8 mouse cellular contexts compared by ENCODE assay signal in the genomic region with DNA sequence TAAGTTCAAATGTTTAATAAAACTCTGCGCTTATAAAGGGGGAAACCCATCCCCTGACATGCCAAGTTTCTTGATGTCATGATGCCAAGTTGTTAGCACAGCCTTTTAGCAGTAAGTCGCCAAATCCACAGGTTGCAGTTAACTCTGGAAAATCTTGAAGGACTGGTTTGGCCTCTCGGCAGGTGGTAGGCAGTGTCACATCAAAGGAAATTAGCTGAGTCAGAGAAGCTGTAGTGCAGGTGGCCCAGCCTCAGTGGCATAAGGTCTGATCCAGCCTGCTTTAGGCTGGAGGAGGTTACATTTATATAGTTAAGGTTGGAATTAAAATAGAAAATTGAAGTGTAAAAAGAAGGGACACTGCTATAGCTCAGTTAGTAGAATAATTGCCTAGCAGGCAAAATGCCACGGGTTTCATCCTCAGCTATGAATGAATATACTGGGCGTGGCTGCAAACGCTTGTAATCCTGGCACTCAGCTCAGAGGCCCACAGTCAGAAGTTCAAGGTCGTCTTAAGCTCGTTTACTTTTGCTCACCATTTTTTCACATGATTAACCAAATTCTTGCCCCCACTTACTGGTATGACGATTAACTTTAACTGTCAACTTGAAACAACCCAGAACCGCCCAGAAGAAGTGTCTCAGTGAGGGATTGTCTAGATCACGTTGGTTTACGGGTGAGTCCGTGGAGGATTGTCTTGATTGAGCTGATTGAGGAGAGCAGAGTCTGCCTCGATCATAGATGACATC.
DNase-seq lines count a peak whose midpoint lies in the region; ATAC-seq and TF ChIP-seq lines count a peak whose summit lies in the region.
"Had no signal": no experiment of that assay in that cellular context is flagged by ENCODE, and none has a peak within 500 bp of the region (broad histone marks: within the 10 kb centered on the region; RNA-seq: fewer than 3 reads in every experiment).

No protein-coding gene starts in this region.

- no peak for TF ChIP-seq POLR2A in ES-Bruce4 (IDR thresholded peaks at IDR 0.05; ENCODE audit: insufficient read depth, low read length)

- no peak for ATAC-seq in kidney, postnatal 0 days (replicated peaks; ENCODE audit: low FRiP score, low read depth)
- ATAC-seq in intestine, postnatal 0 days: peak; percentile 81
- no peak for ATAC-seq in midbrain, postnatal 0 days (ENCODE audit: low FRiP score)

- TF ChIP-seq EP300 in ES-Bruce4 (IDR thresholded peaks at IDR 0.05; ENCODE audit: insufficient read depth, low read depth, low read length): peak; percentile 86

- no peak overlapping the region for H3K27ac ChIP-seq in kidney, postnatal 0 days
- no peak overlapping the region for H3K27ac ChIP-seq in ES-Bruce4 (ENCODE audit: insufficient read depth, low read length)
- H3K27ac ChIP-seq in intestine, postnatal 0 days (ENCODE audit: low read depth, low read length): no peak overlapping the region
- H3K27ac ChIP-seq in midbrain, postnatal 0 days (ENCODE audit: low read depth, low read length): no peak overlapping the region

- no peak for TF ChIP-seq CTCF in kidney, postnatal 0 days (IDR thresholded peaks at IDR 0.05; ENCODE audit: low read depth)
- no peak for TF ChIP-seq CTCF in ES-Bruce4 (IDR thresholded peaks at IDR 0.05; ENCODE audit: low read depth, low read length)
- no peak for TF ChIP-seq CTCF in intestine, postnatal 0 days (IDR thresholded peaks at IDR 0.05; ENCODE audit: low read depth)
- no peak for TF ChIP-seq CTCF in midbrain, postnatal 0 days (IDR thresholded peaks at IDR 0.05)

- no peaks in the 10 kb centered on the region for H3K36me3 ChIP-seq in kidney, postnatal 0 days (ENCODE audit: insufficient read depth, low read length)
- no peaks in the 10 kb centered on the region for H3K36me3 ChIP-seq in ES-Bruce4 (ENCODE audit: control insufficient read depth, insufficient read depth, low read length, poor library complexity, severe bottlenecking)
- no peaks in the 10 kb centered on the region for H3K36me3 ChIP-seq in intestine, postnatal 0 days (ENCODE audit: control insufficient read depth, insufficient read depth)
- H3K36me3 ChIP-seq in midbrain, postnatal 0 days (ENCODE audit: insufficient read depth, low read length): no peaks in the 10 kb centered on the region

- DNase-seq in kidney, postnatal 0 days (ENCODE audit: low spot score): peak; percentile 5
- DNase-seq in kidney, postnatal 25 days: no peak
- peak; percentile 9 for DNase-seq in WW6 (ENCODE audit: low read depth, low spot score)
- DNase-seq in midbrain, postnatal 0 days (ENCODE audit: low spot score): no peak
- no peak for DNase-seq in frontal cortex, postnatal 10 days (ENCODE audit: low spot score in 2 of 2)
- DNase-seq: thymus, postnatal 4 days had no signal

- H3K4me3 ChIP-seq in kidney, postnatal 0 days (replicated peaks; ENCODE audit: low read depth, low read length): no peak overlapping the region
- H3K4me3 ChIP-seq in ES-Bruce4 (ENCODE audit: low read depth, low read length): no peak overlapping the region
- H3K4me3 ChIP-seq in intestine, postnatal 0 days (ENCODE audit: low read depth, low read length): no peak overlapping the region
- no peak overlapping the region for H3K4me3 ChIP-seq in midbrain, postnatal 0 days (ENCODE audit: low read depth, low read length)

- H3K4me2 ChIP-seq in kidney, postnatal 0 days (ENCODE audit: low read length): no peak overlapping the region
- H3K4me2 ChIP-seq in intestine, postnatal 0 days (replicated peaks; ENCODE audit: low read depth): peak overlapping the region; percentile 28; the same call in 1 of the 2 replicates
- no peak overlapping the region for H3K4me2 ChIP-seq in midbrain, postnatal 0 days (ENCODE audit: low read depth, low read length, poor library complexity, severe bottlenecking)

- no peaks in the 10 kb centered on the region for H3K27me3 ChIP-seq in kidney, postnatal 0 days (ENCODE audit: insufficient read depth, low read length)
- H3K27me3 ChIP-seq in ES-Bruce4 (ENCODE audit: control insufficient read depth, insufficient read depth, low read length, poor library complexity, severe bottlenecking): no peaks in the 10 kb centered on the region
- no peaks in the 10 kb centered on the region for H3K27me3 ChIP-seq in intestine, postnatal 0 days (replicated peaks; ENCODE audit: control insufficient read depth, insufficient read depth, low read length)
- H3K27me3 ChIP-seq in midbrain, postnatal 0 days (ENCODE audit: insufficient read depth, low read length): no peaks in the 10 kb centered on the region

- no peaks in the 10 kb centered on the region for H3K9me3 ChIP-seq in kidney, postnatal 0 days (replicated peaks; ENCODE audit: low read length)
- H3K9me3 ChIP-seq in ES-Bruce4 (replicated peaks; ENCODE audit: control insufficient read depth, insufficient read depth, low read length, poor library complexity, severe bottlenecking): no peaks in the 10 kb centered on the region
- no peaks in the 10 kb centered on the region for H3K9me3 ChIP-seq in intestine, postnatal 0 days (ENCODE audit: control insufficient read depth)
- H3K9me3 ChIP-seq in midbrain, postnatal 0 days (ENCODE audit: low read length): no peaks in the 10 kb centered on the region

- WGBS in kidney, postnatal 0 days: 33% methylated on average over 14 of the region's 14 CpGs
- 18% methylated on average over 14 of the region's 14 CpGs for WGBS in intestine, postnatal 0 days
- 57% methylated on average over 14 of the region's 14 CpGs for WGBS in midbrain, postnatal 0 days

- no peak overlapping the region for H3K9ac ChIP-seq in kidney, postnatal 0 days (ENCODE audit: low read depth, low read length)
- no peak overlapping the region for H3K9ac ChIP-seq in ES-Bruce4 (ENCODE audit: low read depth, poor library complexity, severe bottlenecking)
- no peak overlapping the region for H3K9ac ChIP-seq in intestine, postnatal 0 days (ENCODE audit: low read depth, low read length)
- no peak overlapping the region for H3K9ac ChIP-seq in midbrain, postnatal 0 days (replicated peaks; ENCODE audit: low read length, poor library complexity, severe bottlenecking)

- no peaks in the 10 kb centered on the region for H3K4me1 ChIP-seq in kidney, postnatal 0 days (replicated peaks; ENCODE audit: insufficient read depth, low read length)
- peaks cover 3% of the 10 kb centered on the region for H3K4me1 ChIP-seq in ES-Bruce4 (ENCODE audit: control insufficient read depth, insufficient read depth, low read length)
- no peaks in the 10 kb centered on the region for H3K4me1 ChIP-seq in intestine, postnatal 0 days (replicated peaks; ENCODE audit: control insufficient read depth, insufficient read depth, low read length)
- H3K4me1 ChIP-seq in midbrain, postnatal 0 days (ENCODE audit: insufficient read depth, low read length): no peaks in the 10 kb centered on the region

Comparison
In these comparisons a context has a peak if more than half of its experiments do, and no peak if none do; other contexts are left out.
1. DNase-seq: peak in kidney, postnatal 0 days (single experiment) and WW6 (single experiment); none in kidney, postnatal 25 days (0 of 2), midbrain, postnatal 0 days (single experiment) and frontal cortex, postnatal 10 days (0 of 2).